Mouse (Mus musculus) heart, embryonic 11.5 days (tissue): ENCODE results near the gene Prdm16. TPM values are rescaled to one million over a fixed set of nuclear protein-coding genes. Genes with fewer than 3 reads are reported as not detected.

ENCODE experiments used
- ATAC-seq: fragments of 200-750 bp; cut with Nextera tagmentation; replicated peaks from 2 replicates; pipeline ENCODE4 v1.8.0; 2017; ENCODE audit warnings: moderate library complexity; ENCODE audit not compliant: insufficient number of reproducible peaks, low FRiP score, low TSS enrichment
- H3K27ac ChIP-seq: fragments of 300-500 bp; sonication (generic); 2 replicates; pipeline ENCODE4 v1.5.1; 2014; ENCODE audit warnings: mild to moderate bottlenecking, low read depth, low read length
- H3K27me3 ChIP-seq: fragments of 300-500 bp; sonication (generic); 2 replicates; pipeline ENCODE4 v1.6.1; 2014; ENCODE audit warnings: mild to moderate bottlenecking, low read length, mixed read lengths; ENCODE audit not compliant: control insufficient read depth, insufficient read depth
- H3K36me3 ChIP-seq: fragments of 300-500 bp; sonication (generic); 2 replicates; pipeline ENCODE4 v1.6.1; 2014; ENCODE audit warnings: mild to moderate bottlenecking, low read length, moderate library complexity, mixed read lengths; ENCODE audit not compliant: control insufficient read depth, insufficient read depth
- H3K4me1 ChIP-seq: fragments of 300-500 bp; sonication (generic); 2 replicates; pipeline ENCODE4 v1.6.1; 2014; ENCODE audit warnings: low read length; ENCODE audit not compliant: control insufficient read depth, insufficient read depth
- H3K4me2 ChIP-seq: fragments of 300-500 bp; sonication (generic); 2 replicates; pipeline ENCODE4 v1.6.1; 2014; ENCODE audit warnings: mild to moderate bottlenecking, moderate library complexity
- H3K4me3 ChIP-seq: fragments of 300-500 bp; sonication (generic); 2 replicates; pipeline ENCODE4 v1.5.1; 2014; ENCODE audit warnings: low read depth, low read length
- H3K9ac ChIP-seq: fragments of 300-500 bp; sonication (generic); 2 replicates; pipeline ENCODE4 v1.6.1; 2014; ENCODE audit warnings: mild to moderate bottlenecking, low read depth, low read length, moderate library complexity
- H3K9me3 ChIP-seq: fragments of 300-500 bp; sonication (generic); replicated peaks from 2 replicates; pipeline ENCODE4 v1.6.1; 2016; ENCODE audit warnings: low read length; ENCODE audit not compliant: control insufficient read depth
- WGBS: fragments of 180-500 bp; shearing (Covaris S2); extraction: QIAGEN DNeasy Blood & Tissue Kit; methylation state at CpG from one replicate; pipeline ENCODE4 v1.1.7; 2014; ENCODE audit not compliant: insufficient replicate concordance; 5-methylcytosine and 5-hydroxymethylcytosine counted together
- polyA plus RNA-seq: library from polyadenylated mRNA; unstranded; fragments of >200 nt; fragmentation: Nextera tagmentation; extraction: Ambion mirVana; gene quantifications from 2 replicates; pipeline ENCODE4 v1.2.1, GENCODE M21; 2014

Prdm16 gene
- polyA plus RNA-seq, 1 experiment from 2014 or later: 14.2 TPM

DNA sequence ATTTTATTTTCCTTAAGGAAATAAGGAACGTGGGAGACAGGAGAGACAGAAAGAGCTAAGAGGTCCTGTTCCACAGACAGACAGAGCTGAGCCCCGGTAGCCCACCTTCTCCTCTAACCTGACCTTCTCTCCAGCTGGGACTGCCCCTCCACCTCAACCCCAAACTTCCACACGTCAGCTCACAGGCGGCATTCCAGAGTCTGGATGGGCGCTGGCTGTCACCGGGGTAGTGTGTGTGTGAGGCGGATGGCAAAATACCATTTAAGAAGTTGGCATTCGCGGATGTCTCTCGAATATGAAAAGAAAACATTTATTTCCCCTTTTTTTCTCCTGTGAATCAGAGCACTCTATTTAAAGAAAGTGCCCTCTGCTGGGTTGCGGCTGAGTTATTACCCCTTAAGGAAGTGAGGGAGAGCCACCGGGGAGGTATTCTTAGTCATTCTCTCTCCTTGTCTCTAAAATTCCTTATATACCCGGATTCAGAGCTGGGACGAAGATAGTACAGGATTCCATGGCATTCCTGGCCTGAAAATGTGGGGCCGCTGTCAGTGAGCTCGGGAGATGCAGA is 117.1 kb downstream of the Prdm16 start:
- Histone ChIP-seq H3K4me1 (peaks cover 43% of the 10 kb centered on the region), H3K4me3 (no peak overlapping the region), H3K9me3 (no peaks in the 10 kb centered on the region), H3K4me2 (no peak overlapping the region), H3K9ac (no peak overlapping the region), H3K36me3 (no peaks in the 10 kb centered on the region), H3K27me3 (peaks cover 4% of the 10 kb centered on the region; the same call in 1 of the 2 replicates), H3K27ac (peak overlapping the region; percentile 68; the same call in 1 of the 2 replicates)
- WGBS: 54% methylated on average over 16 of the region's 16 CpGs
- no peak for ATAC-seq

GRCm38 (mm10) chr4:154517991-154518390 is 118.7 kb downstream of the Prdm16 start:
- WGBS: 54% methylated on average over 7 of the region's 7 CpGs
- peaks cover 37% of the 10 kb centered on the region for H3K4me1 ChIP-seq
- no peak overlapping the region for H3K9ac ChIP-seq
- peaks cover 8% of the 10 kb centered on the region for H3K27me3 ChIP-seq
- H3K9me3 ChIP-seq: no peaks in the 10 kb centered on the region
- ATAC-seq: no peak
- H3K27ac ChIP-seq: no peak overlapping the region
- no peak overlapping the region for H3K4me3 ChIP-seq
- no peaks in the 10 kb centered on the region for H3K36me3 ChIP-seq
- H3K4me2 ChIP-seq: no peak overlapping the region

DNA sequence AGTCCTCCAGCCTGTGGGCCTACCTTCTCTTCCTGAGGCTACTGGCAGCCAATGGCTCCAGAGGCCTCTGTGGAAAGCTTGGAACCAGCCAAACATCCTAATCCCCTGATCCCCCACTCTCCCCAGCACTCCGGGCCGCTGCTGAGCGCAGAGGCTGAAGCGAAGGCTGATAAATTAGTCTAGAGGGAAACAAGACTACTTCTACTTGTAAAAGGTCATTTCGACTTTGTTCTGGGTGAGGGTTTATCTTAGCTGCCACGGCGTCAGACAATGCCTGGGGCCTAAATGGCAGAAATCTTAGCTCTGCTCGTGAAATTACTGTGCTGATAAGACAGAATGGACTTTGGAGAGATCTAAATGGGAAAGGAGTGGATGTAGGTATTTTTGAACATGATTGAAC is 120.2 kb downstream of the Prdm16 start:
- H3K9ac ChIP-seq: no peak overlapping the region
- no peak for ATAC-seq
- H3K4me3 ChIP-seq: no peak overlapping the region
- H3K36me3 ChIP-seq: no peaks in the 10 kb centered on the region
- peaks cover 8% of the 10 kb centered on the region for H3K27me3 ChIP-seq
- peaks cover 33% of the 10 kb centered on the region for H3K4me1 ChIP-seq
- no peaks in the 10 kb centered on the region for H3K9me3 ChIP-seq
- WGBS: 20% methylated on average over 8 of the region's 8 CpGs
- H3K4me2 ChIP-seq: no peak overlapping the region
- H3K27ac ChIP-seq: peak overlapping the region; percentile 70

GRCm38 (mm10) chr4:154513664-154514063 is 123.0 kb downstream of the Prdm16 start:
- 26% methylated on average over 2 of the region's 2 CpGs for WGBS
- Histone ChIP-seq H3K4me3 (no peak overlapping the region), H3K27me3 (peaks cover 10% of the 10 kb centered on the region; the same call in 1 of the 2 replicates), H3K4me2 (no peak overlapping the region), H3K9ac (no peak overlapping the region), H3K27ac (no peak overlapping the region), H3K9me3 (no peaks in the 10 kb centered on the region), H3K4me1 (peaks cover 32% of the 10 kb centered on the region), H3K36me3 (no peaks in the 10 kb centered on the region)
- ATAC-seq: no peak

- Histone ChIP-seq H3K9me3 (no peaks in the 10 kb centered on the region), H3K27me3 (peaks cover 10% of the 10 kb centered on the region; the same call in 1 of the 2 replicates), H3K4me3 (no peak overlapping the region), H3K27ac (no peak overlapping the region), H3K4me1 (peaks cover 34% of the 10 kb centered on the region), H3K4me2 (no peak overlapping the region), H3K9ac (no peak overlapping the region), H3K36me3 (no peaks in the 10 kb centered on the region)
- WGBS: 73% methylated on average over 15 of the region's 15 CpGs
- no peak for ATAC-seq
These were observed 124.1 kb downstream of the Prdm16 start for GRCm38 (mm10) chr4:154512518-154513090.

DNA sequence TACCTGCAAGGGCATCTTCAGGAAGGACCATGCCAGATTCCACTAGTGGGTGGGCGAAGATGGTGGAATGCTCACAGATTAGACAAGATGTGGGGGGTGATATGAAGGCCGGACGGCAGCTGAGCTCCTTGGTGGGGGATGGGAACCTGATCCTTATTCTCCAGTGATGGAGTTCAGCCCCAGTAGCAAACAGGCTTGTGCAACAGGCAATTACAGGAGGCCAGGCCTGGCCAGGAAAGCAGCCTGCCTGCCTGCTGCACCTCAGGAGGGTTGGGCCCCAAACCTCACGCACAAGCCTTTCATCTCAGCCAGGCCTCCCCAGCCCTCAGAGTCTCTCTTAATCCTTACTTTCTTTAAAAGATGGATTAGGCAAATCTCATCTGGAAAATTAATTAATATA is 124.9 kb downstream of the Prdm16 start:
- WGBS: 42% methylated on average over 4 of the region's 4 CpGs

GRCm38 (mm10) chr4:154506774-154507435 is 129.8 kb downstream of the Prdm16 start:
- Histone ChIP-seq H3K4me2 (no peak overlapping the region), H3K36me3 (no peaks in the 10 kb centered on the region), H3K4me1 (peaks cover 45% of the 10 kb centered on the region), H3K27me3 (peaks cover 24% of the 10 kb centered on the region), H3K9me3 (no peaks in the 10 kb centered on the region), H3K4me3 (no peak overlapping the region), H3K27ac (no peak overlapping the region), H3K9ac (no peak overlapping the region)
- WGBS: 29% methylated on average over 20 of the region's 20 CpGs
- ATAC-seq: no peak

More for the DNA sequence above, 124.9 kb downstream of the Prdm16 start:
- Histone ChIP-seq H3K36me3 (no peaks in the 10 kb centered on the region), H3K4me2 (no peak overlapping the region), H3K9me3 (no peaks in the 10 kb centered on the region), H3K27ac (no peak overlapping the region), H3K4me3 (no peak overlapping the region), H3K27me3 (peaks cover 15% of the 10 kb centered on the region; the same call in 1 of the 2 replicates), H3K4me1 (peaks cover 35% of the 10 kb centered on the region), H3K9ac (no peak overlapping the region)
- no peak for ATAC-seq

GRCm38 (mm10) chr4:154505313-154505712 is 131.4 kb downstream of the Prdm16 start:
- Histone ChIP-seq H3K4me3 (no peak overlapping the region), H3K36me3 (no peaks in the 10 kb centered on the region), H3K4me1 (peaks cover 43% of the 10 kb centered on the region), H3K9ac (no peak overlapping the region), H3K9me3 (no peaks in the 10 kb centered on the region), H3K4me2 (no peak overlapping the region), H3K27me3 (peaks cover 27% of the 10 kb centered on the region), H3K27ac (no peak overlapping the region)
- WGBS: 79% methylated on average over 5 of the region's 5 CpGs
- ATAC-seq: no peak
